Mouse (Mus musculus) gastrocnemius, postnatal 4 days (tissue): Measurements from ENCODE around the gene Asf1a. TPM values are rescaled to one million over a fixed set of nuclear protein-coding genes. Genes with fewer than 3 reads are reported as not detected.
A peak's percentile ranks its signal among the peaks of the same experiment; 100 is the strongest.
"Not testable (repeated sequence)": the region's sequence is repeated elsewhere in the genome, so short reads cannot be mapped to it uniquely, and the experiment has no call there.

Experiments used
- DNase-seq, 2 experiments: peaks; one replicate each; pipeline ENCODE4 v3.0.0; 2021 to 2022; ENCODE audit warnings: low spot score in 2 of 2, mixed read lengths in 2 of 2
- long read RNA-seq, 2 experiments: library from polyadenylated mRNA; stranded (forward); transcript quantifications; one replicate each; pipeline ENCODE4 v2.0.0; 2021
- total RNA-seq, 2 experiments: library from RNA; stranded (reverse); gene quantifications; 2 replicates each; pipeline ENCODE4 v1.2.3; 2021

Asf1a gene
- 10 to 100 TPM; 35.0 to 35.9 TPM for total RNA-seq
- long read RNA-seq, experiment 1, transcript Asf1a-201 (4 exons, 2,201 nt): major isoform, 27 of 28 reads
- long read RNA-seq, experiment 1, partial matches to known transcripts: 0 of 28 reads
- long read RNA-seq, experiment 1, other reads (novel, unspliced or antisense): 1 of 28 reads
- long read RNA-seq, experiment 2, transcript Asf1a-201 (4 exons, 2,201 nt): major isoform, 26 of 30 reads
- long read RNA-seq, experiment 2, partial matches to known transcripts: 0 of 30 reads
- long read RNA-seq, experiment 2, other reads (novel, unspliced or antisense): 1 of 30 reads

DNA sequence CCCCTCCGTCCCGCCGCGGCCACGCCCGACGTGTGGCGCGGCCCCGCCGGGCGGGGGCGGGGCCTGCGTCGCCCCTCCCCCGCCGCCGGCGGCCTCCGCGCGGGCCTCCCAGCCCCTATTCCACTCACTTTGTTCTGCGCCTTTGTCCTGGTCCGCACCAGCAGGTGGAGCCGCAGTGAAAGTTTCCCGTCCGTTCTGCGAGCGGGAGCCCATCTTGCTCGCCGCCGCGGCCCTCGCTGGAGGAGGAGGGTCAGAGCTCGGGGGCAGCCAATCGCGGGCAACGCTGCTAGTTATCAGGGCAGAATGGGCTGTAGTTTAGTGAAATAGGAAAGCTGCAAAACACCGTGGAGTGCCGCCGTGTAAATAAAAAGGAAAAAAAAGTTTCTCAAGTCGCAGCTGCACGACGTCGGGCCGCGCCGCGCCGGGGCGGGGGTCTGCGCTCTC is at the start of gene Asf1a:
Gene Asf1a, plus strand, starts transcription at position 81 of the 444 bp plus-strand sequence.
- peak; percentile 92 to 96 for DNase-seq

- DNase-seq: no peak
Measured at GRCm38 (mm10) chr10:53562001-53562400, 34.6 kb upstream of the Asf1a start.

DNA sequence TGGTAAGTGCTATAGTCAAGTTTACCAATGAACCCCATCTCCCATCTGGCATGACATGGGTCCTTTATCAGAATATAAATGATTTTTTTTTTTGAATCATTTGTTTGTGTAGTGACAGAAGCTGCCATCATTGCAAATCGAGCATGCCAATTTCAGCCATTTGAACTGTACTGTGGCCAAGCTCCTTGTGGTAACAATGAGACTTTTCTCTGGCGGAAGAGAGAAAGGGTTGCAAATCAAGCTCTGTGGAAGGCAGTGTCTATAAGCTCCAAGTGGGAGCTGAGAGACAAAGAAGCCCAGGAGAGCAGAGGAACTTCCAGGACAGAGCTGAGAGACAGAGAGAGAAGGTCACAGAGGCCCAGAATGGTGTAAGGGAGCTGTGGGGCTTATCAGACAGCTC is 31.0 kb upstream of the Asf1a start:
- DNase-seq: no peak

DNA sequence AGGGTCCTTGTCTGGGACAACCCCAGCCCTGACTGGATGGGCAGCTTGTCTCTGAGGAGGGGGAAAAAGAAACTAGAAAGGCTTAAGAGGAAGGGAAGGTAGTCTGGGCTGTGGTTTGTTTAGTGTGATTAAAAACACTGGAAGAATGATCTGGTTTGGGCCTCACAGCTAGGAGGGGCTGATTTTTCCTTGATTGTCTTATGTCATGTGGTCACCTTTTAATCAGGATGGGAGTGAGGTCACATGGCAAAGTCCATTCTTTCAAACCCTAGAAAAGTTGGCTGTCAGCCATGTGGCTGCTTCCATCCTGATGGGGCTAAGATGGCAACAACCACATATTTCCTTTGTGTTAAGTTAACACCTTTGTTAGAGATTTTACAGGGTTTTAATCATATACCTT is 28.0 kb upstream of the Asf1a start:
- DNase-seq: no peak

GRCm38 (mm10) chr10:53580137-53580536 is 16.4 kb upstream of the Asf1a start:
- no peak for DNase-seq

- peak in 1 of 2 experiments; percentile 58 for DNase-seq
Measured at GRCm38 (mm10) chr10:53580621-53581081, 15.9 kb upstream of the Asf1a start.

DNA sequence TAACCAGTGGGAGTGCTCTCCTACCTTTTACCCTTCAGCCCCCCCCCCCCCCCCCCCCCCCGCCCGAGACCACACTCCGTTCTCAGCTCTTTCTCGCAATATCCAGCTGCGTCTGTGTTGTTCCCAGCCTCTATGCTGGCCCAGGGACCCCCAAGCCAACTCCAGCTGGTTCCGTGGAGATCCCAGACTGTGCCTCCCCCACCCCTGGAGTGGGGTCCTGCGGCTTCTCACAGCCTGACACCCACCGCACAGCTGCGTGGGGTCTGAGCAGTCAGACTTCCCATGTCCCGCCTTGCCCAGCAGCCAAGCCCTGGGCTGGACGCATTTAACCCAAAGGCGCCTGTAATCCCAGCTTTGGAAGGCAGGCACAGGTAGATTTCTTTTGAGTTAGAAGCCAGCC is 15.5 kb upstream of the Asf1a start:
- no peak for DNase-seq

DNA sequence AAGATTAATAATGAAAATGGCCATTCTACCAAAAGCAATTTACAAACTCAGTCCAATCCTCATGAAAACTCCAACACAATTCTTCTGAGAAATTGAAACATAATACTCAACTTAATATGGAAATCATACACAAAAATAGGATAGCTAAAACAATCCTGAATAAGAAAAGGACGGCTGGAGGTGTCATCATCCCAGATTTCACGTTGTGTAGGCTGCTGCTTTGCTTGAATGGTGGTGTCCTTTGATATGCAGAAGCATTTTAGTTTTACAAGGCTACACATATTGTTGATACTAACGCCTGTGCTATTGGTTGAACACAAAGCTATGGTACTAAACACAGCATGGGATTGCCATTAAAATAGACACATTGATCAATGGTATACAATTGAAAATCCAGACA is 10.8 kb upstream of the Asf1a start:
- no peak for DNase-seq

DNA sequence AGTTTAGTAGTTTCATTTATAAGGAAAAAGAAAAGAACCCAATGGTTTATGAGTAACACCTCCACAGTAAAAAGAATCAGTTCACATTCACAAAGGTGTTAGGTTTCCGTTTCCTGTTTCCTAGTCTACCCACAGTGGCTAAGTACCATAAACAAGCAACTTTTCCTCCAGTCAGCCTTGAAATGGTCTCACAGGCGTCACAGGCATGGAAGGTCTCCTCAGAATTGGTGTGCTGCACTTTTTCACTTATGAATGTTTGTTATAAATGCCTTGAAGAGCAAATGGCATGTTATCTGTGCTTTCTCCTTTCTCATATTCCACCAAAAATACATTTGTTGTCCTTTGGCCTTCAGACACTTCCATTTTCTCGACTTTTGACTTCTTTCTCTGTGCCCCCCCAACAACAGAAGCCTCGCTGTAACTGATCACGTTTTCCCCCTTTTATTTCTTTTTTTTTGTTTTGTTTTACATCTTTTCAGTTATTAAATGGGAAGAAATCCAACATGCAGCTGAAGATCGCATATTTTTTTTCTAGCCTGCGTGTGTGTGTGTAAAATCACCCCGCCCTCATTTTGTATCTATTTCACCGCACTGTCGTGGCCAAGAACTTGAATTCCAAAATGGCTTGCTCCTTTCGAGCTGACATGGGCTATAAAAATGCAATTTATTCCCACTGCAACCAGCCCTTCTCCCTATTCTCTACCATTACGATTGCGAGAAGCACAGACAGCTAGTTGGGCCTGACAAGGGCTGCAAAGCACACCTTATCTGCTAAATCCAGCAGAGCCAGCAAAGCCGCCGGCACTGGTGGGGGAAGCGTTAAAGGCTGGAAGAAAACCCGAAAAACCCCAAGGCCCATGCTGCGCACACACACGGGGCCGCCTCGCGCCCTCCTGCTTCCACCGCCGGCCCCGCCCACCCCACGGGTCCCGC is 547 bp upstream of the Asf1a start:
- no peak for DNase-seq

GRCm38 (mm10) chr10:53597121-53597881 is 744 bp downstream of the Asf1a start:
- DNase-seq: peak; percentile 39 to 63

DNA sequence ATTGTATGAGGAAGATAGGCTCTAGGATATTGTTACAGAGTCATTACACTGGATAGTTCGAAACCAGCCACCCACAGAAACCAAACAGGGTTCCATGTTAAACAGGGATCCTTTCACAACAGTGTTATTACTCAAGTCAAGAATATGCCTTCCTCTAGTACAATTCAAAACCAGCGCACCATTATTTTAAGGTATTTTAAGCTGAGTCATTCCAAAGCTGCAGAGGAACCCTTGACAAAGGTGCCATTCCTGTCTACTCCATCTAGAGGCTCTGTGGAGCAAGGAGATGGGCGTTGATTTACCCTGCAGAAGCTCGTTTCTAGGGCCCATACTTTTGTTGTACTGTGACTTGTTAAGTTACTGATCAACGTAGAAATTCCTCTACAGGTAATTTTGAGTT is 2.3 kb downstream of the Asf1a start:
- DNase-seq: no peak

DNA sequence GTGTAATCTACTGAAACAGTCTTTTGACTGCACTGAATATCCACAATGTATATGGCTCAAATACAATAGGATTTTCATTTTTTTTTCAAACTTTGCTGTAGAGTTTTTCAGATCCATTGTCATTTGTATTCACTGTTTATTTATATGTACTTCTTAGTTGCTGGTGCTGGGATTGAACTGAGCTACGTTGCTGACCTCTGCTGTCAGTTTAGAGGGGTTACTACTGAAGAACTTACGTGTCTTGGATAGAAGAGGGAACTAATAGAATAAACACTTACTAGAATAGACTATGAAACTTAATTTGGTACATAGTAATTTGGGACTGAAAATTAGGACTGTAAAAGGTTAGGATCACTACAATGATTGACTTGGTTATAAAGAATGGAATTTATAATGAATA is 8.8 kb downstream of the Asf1a start:
- no peak for DNase-seq

- DNase-seq: no peak
Measured at GRCm38 (mm10) chr10:53608274-53608673, 11.7 kb downstream of the Asf1a start.

DNA sequence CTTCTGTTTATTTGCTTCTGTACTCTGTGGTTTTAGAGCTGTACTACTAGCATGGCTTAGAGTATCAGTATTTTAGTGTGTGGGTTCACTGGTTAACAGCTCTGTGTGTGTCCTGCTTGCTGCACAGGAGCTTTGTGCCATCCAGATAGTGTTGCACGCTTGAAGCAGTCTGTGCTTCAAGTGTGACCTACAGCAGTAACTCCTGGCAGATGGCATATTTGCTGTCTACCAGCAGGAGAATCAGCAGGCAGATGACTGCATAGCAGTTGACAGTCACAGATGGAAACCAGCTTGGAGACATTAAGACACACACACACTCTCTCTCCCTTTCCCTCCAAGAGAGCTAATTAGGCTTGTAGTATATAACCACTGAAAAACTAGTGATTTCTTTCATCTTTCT is 15.6 kb downstream of the Asf1a start:
- DNase-seq: no peak

- DNase-seq: no peak
Measured at GRCm38 (mm10) chr10:53613955-53614354, 17.4 kb downstream of the Asf1a start.

DNA sequence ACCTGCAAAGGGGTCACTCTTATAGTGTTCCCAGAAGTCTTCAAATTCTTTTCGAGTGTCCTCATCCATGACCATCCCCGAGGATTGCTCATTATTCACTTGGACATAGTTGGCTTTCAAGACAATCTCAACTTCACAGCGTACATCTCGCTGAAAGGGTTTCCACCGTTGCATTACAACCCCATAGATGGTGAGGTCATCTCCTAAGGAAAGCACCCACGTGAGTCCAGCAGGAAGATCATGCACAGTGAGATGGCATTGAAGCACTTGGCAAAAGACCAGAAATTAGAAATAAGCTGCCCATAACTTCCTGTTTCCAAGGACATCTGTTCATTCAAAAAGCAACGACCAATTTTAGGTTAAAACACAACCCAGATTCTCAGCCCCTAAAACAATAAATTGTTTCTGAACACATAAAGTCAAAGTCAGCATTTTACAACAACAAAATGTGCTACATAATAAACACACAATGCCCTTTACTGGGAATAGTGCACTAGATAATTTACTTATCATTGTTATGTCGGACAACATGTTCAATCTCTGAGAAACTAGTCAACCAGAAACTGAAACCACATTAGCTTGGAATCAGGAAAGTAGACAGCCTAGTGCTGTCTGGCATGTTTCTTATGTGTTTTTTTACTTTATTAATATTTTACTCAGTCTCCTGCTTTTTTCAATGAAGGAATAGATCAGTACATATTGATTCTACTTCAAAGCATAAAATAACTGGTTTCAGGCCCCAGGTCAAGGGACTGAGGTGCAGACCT is 19.5 kb downstream of the Asf1a start:
- no peak for DNase-seq

DNA sequence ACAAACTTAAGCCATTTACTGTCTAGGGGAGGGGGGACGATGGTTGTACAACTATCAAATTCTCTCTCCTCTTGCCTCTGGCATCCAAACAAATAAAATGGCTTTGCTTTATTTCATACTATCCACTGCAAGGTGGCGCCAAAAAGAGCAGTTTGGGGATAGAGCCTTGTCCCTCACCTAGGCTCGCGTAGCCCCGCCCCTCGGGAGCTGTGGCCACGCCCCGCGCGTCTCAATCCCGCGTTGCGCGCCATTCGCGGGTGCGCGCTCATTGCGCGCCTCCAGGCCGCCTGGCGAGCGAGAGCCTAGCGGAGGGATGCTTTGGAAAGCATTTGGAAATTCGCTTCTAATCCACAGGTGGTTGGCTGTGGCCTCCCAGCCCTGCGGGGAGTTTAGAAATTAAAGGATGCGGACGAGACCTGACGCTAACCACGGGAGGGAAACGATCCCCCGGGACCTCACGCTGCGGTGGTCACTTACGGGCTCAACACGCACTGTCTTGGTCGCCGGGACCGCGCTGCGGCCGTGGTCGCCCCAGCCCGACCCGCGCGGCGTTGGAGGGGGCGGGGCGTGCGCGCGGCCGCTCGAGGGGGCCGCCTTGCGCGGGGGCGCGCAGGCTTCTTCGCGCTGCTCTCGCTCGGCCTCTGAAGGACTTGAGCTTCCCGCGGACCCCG is 32.8 kb downstream of the Asf1a start:
- peak; percentile 77 to 89 for DNase-seq

DNA sequence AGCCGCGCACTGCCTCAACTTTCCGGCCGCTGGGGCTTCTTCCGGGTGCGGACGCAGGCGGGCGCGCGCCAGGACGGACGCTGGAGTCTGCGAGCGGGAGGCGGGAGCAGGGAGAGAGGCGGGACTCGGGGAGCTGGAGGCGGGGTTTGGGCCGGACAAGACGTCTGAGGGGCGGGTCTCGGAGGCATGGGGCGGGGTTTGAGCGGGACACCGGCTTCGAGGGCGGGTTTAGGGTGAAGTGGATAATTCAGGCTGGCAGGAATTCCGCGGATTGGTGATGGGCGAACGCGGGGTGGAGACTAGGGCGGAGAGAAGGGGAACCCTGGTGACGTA is 33.3 kb downstream of the Asf1a start:
- DNase-seq: peak; percentile 92 to 95

- DNase-seq: not testable (repeated sequence)
Measured at GRCm38 (mm10) chr10:53630339-53630738, 33.8 kb downstream of the Asf1a start, which contains the start of gene Mcm9. Mcm9 (minus strand) TSS chr10:53630439.

DNA sequence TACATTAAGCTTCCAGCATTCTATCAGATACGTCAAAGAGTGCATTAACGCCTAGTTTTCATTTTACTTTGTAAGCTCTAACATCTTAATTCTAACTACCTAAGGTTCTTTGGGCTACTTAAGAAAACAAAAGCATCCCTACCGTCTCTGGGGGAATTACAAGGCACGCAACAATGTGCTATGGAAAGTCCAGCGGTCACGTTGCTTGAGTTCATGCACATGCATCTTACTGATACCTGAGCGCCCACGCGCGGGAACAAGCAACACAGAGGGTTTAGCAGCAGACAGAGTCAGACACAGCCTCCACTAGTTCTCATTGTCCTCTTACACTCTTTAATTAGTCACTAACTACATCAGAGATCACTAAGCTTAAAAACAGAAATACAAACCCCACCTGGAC is 37.6 kb downstream of the Asf1a start:
- DNase-seq: no peak
